Mouse (Mus musculus) forelimb bud, embryonic 11.5 days (tissue): ENCODE results near the gene Gm17402.

ENCODE experiments used
- DNase-seq: peaks from one replicate; pipeline ENCODE4 v3.0.0-alpha.2; 2012; ENCODE audit warnings: low read depth, low spot score

The Gm17402 gene

DNA sequence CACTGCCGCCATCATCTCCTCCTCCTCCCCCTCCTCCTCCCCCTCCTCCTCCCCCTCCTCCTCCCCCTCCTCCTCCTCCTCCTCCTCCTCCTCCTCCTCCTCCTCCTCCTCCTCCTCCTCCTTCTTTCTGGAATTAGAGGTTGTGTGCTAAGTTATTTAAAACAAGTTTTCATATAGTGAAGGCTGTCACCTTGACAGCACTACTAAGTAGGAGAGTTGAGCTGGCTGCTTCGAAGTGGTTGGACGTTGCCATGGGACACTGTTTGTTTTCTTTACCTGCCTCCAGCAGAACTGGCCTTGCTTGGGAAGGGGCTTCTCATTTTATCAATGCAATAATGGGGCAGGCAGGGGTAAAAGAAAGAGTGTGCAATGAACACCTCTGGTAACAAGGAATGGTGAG lies at the start of gene Gm17402:
TSS of gene Gm17402 (minus strand) at position 101 of the 400 bp plus-strand sequence.
- no peak for DNase-seq

DNA sequence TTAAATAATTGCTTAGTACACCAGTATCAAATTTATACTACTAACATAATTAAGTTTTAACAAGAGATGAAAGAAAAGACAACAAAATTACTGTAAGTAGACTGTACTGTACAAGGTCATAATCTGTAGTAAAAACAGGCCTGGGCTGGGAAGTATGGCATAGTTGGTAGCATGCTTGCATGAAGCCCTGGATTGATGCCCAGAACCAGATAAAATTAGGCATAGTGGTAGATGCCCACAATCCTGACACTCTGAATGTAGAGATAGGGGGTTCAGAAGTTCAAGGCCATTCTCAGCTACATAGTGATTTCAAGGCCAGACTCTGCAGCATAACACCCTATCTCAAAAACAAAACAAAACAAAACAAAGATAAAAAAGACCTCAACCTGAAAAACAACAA lies 3.3 kb upstream of the Gm17402 start:
- no peak for DNase-seq

DNA sequence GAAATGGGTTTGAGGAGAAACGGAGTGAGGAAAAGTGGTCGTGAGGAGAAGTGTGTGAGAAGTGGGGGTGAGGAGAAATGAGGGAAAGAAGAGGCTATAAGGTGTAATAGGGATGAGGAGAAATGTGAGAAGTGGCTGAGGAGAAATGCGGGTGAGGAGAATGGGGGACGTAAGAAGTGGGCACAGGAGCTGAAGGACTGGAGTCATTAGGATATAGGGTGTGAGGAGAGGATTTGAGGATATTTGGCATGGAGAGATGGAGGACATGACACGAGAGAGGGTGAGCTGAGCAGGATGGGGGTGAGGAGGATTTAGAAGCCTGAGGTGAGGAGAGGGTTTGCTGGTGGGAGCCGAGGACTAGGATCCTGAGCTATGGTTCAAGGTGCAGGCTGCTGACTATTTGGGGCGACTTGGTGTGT lies 594 bp downstream of the Gm17402 start:
- DNase-seq: no peak

DNA sequence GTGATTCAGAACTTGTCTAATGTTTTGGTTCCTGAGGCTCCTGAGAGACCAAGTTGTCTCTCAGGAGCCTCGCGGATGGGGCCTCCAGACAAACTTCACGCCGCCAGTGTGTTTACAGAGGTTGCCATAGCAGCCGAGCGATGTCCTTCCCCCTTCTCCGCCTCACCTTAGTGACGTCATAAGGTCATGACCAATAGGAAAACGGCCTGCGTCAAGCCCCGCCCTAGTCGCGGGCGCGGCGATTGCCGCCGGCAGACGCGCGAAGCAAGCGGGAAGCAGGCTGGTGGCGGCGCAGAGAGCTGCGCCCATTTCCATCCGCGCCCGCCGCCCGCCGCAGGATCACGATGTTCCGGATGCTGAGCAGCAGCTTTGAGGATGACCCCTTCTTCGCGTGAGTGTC lies 1.1 kb downstream of the Gm17402 start, which contains the start of gene Mlf1:
TSS of gene Mlf1 (plus strand) at position 226 of the 400 bp plus-strand sequence.
- peak; percentile 97 for DNase-seq

DNA sequence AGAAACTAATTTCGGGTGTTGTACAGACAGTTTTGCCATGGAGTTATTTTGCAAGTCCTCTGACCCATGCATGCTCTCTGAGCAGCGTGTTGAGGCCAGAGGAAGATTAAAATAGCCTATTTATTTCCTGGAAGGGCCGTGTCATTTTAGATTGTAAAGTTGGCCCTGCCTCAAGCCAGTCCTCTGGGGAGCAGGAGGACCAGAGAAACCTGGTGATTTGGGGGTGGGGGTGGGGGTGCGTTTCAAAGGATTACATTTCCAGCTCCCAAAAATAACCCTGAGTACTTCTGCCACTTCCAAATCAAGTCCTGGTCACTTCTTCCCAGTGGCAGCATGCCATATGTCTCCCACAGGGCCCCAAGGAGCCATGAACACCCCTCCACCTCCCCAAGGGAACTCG lies 2.2 kb downstream of the Gm17402 start:
- no peak for DNase-seq

DNA sequence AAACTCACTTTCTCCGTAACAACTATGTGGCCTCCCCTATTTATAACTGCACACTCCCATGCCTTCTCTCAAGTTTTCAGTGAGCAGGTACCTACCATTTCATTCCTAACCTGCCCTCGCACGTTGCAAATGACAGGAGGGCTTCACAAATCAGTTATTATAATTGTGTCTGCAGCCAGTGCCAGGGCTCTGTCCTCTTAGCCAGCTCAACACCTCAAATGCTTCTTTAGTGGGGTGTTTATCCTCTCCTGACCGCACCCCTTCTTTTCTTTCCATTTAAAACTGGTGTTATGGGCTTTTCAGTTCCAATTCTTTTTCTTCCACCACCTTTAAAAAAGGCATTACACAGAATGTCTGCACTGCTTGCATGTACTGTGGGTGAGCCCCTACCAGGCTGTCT lies 2.8 kb downstream of the Gm17402 start:
- no peak for DNase-seq

DNA sequence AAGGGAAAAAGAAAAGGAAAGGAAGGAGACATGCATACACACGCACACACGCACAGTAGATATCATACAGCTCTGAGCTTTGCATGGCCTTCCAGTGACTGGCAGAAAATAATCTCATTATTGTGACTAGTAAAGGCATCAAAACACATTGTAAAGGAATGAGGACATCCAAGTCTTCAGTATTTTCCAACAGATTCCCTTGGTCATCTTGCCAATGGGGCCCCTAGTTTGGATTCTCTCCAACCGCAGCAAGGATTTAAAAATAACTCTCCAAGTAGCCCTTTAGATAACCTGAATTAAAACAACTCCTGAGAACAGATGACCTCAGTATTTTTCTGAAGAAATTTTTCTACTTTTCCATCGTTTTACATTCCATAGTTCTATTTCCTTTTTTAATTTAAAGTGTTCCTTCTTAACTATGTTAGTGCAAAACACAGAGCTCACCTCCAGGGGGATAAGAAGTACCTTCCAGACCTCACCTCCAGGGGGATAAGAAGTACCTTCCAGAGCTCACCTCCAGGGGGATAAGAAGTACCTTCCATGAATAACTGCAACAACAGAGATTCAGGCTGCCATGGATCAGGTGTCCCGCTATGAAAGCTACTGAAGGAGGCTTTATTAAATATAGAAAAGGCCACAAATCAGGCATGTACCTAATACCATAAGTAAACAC lies 5.4 kb downstream of the Gm17402 start:
- DNase-seq: no peak

DNA sequence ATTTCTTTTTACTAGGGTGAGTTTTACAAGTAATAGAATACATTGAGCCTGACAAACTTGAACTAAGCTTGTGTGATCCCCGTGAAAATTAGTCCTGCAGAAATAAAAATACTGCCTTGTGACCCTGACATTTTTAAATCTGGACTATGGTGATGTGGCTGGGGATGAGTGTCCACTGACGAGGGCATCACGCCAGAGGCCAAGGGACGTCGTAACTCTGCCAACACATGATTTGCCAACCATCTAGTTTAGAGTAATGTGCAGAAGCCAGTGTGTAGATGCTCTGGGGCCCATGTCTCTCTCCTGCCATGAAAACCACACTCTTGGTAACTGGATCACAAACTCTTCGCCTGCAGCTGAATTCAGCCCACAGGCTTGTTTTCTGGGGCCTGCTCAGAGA lies 7.5 kb downstream of the Gm17402 start:
- no peak for DNase-seq

DNA sequence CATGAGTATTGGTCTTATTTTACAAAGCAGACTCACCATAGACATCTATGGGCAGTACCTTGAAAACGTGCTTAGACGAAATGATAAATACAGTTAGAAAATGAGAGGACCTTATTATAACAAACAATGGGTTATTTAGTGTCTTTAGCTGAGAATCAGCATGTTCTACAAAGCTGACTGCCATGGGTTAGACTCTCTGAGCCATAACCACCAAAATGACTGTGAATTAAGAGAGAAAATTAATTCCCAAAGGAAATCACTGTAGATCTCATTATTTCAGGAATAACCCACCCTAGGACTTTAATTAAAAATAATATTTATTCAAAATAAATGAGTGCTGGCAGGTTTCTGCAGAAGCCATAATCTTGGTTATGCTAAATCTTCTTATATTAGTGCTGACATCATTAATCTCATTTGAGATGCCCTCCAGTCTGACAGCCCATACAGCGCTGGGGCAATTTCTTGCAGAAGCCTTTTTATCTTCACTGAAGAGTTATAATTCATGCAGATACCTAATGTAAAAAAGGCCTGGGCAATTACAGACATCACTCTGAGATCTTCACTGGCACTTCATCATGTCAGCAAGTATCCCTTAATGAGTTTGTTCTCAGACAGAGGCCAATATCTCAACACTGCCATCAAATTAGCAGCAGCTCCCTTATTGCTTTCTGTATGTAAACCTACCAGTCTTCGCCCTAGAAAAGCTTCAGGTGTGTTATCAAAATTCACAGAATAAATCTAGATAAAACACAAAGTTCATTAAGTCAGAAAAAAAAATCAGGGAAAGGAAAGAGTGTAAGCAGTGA lies 8.7 kb downstream of the Gm17402 start:
- DNase-seq: no peak

DNA sequence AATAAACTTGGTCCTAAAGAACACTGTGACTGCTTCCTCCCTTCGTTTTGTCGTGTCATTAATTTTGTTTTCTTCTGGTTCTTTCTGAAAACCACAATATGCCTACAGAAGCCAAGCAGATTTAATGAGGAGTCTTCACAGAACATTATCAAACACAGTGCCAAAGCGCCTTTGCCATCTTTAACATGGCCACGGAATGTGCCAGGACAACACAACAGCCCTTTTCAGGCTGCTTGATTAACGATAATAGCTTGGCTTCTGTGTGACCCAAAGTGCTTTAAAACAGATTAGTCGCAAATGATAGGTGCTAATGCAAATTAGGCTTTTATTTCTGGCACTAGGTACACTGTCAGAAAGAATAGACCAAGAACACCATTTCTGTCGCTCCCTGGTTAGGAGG lies 16.6 kb downstream of the Gm17402 start:
- DNase-seq: no peak

DNA sequence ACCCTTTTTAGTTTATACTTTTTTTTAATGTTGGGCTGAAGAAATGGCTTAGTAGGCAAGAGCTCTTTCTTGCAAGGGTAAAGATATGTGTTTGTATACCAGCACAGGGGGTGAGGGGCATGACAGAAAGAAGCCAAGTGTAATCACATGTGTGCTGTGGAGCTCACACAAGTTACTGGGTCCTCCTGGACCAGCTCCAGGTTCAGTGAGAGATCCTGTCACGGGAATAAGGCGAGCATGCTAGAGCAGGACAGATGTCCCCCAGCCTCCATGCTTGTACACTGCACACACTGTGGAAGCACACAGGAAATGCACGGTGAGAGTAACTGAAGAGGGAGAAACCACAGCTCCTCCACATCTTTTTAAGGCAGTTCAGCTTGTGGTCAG lies 22.2 kb downstream of the Gm17402 start:
- DNase-seq: no peak

DNA sequence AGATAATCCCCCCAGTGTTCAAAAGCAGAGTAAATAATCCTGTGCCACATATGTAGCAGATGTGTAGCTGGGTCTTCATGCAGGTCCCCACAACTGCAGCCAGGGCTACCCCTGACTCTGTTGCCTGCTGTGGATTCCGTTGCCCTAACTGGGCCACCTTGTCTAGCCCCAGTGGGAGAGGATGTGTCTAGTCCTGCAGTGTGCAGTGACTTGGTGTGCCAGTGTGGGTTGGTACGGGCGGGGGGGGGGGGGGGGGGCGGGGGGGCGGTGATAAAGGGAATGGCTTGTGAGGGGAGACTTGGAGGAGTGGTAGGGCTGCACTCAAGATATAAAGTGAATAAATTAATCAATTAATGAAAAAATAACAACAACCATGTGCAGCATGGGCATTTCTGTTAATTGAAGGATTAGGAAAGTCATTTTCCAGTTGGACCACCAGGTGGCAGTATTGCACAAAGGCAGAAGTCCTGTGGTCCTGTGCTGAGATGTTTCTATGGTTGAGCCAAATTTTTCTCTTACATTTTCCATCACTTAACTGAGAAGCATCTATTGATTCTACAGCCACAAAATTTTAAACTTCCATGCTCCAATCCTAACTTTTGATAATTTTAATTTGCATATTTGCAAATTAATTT lies 22.7 kb downstream of the Gm17402 start:
- peak; percentile 65 for DNase-seq

DNA sequence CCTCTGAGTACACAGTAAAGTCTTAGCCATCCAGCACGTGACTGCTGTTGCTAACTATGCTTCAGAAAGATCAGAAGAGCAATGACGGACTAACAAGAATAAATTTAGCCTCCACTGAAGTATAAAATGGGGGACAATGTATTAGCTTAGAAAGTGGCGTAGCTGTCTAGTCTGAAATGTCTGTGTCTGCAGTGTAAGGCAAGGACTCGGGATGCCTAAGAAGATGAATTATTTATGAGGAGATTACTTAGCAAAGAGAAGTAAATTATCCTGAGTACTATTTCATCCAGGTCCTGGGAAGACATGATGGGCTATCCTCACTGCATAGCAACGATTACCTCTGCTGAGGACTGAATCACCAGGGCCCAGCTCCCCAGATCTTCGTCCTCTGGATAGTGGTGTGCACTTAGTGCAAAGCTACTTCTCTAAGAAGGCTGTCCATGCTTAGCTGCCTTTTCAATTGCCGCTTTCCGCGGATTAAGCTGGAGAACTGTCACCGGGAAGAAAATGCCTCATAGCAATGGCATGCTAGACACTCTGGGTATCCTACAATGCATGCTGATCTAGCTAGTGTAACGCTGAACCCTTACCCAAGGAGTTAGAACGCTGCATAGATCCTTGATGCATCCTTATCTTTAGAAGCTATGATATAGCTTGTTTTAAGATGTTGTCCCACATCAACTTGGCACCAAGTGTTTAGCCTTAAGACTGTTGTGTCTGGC lies 23.4 kb downstream of the Gm17402 start:
- no peak for DNase-seq

DNA sequence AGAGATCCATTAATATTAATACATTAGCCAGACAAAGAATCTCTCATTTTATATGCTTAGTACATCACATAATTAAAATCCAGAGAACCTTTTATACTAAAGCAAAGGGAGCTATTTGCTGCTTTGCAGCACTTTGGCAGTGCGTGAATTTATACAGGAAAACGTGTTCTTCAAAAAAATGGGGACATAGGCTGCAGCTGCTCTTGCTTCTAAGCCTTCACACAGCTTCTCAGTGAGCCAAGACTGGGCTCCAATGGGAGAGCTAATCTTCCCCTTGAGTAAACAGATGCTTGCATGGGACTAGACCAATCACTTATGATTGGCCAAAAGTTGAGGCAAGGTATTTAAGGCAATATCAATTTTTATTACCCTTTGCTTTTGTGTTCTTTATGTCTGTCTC lies 28.3 kb downstream of the Gm17402 start:
- DNase-seq: no peak

DNA sequence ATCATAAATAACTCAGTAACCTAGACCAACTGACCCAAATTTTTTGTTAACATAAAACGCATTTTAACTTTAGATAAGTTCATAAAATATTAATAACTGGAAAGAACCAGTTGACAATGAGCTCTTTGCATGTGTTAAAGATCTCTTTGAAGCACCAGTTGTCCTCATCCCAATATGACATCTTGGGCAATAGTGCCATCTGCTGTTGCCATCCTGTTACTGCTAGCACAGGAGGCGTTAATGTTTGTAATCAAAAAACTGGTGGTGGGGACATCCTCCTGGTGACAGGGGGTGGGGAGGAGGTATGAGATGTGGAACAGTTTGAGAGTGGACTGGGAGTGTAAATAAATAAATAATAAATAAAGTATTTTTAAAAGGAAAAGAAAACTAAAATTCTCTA lies 30.4 kb downstream of the Gm17402 start:
- DNase-seq: peak; percentile 64

DNA sequence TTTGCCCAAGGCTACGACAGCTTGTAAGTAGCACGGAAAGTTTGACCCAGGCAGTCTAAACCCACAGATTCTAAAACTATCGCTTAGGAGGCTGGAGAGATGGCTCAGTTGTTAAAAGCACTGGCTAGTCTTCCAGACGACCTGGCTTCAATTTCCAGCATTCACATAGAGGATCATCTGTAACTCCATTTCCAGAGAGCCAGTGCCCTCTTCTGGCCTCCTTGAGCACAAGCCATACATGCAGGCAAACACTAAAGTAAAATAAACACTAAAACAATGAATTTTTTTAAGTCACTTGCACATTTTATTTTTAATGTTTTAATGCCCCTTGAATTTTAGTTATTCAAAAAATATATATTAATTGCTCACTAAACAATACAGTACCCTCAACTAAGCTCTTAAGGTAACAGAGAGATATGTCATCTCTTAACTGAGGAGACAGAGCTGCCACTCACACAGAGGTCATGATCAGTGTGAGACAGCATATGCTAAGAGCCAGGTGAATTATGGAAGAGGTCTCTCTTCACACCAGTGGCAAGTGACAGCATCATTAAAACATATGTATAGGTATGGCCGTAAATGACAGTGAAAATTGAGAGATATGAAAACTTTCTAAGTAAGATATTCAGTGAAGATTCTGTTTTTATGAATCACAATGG lies 31.8 kb downstream of the Gm17402 start:
- peak; percentile 50 for DNase-seq

DNA sequence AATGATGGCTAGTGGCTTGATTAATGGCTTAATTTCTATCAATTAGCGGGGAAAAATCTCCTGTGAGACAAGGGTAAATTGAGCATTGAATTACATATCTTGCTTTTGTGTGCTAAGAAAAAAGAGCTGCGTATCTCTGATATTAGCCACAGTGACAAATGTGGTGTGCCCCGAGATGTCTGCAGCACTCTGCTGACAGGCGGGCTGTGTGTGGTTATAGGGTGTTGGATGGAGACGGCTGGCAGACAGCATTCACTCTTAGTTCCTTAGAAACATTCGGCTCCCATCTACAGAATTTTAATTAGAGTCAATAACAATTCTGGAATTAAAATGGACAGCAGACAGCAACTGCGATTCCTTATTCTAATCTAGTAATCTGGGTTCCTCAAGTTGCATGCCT lies 34.0 kb downstream of the Gm17402 start:
- no peak for DNase-seq

DNA sequence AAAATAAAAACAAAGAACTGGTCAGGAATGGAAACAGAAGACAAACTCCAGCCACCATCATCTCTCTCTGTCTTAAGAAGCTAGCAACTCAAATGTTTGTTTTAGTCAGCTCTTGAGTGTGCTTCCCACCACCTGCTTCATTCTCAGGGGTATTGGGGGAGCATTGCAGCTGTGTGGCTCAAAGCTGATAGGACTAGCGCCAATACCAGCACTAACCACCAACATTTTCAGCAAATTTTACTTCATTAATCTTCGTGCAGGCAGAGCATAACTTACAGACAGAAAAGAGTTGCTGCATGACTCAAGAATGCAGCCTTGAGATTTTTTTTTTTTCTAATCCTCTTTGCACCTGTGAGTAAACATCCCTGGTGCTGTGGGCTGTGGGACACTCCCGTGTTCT lies 35.4 kb downstream of the Gm17402 start:
- DNase-seq: no peak

DNA sequence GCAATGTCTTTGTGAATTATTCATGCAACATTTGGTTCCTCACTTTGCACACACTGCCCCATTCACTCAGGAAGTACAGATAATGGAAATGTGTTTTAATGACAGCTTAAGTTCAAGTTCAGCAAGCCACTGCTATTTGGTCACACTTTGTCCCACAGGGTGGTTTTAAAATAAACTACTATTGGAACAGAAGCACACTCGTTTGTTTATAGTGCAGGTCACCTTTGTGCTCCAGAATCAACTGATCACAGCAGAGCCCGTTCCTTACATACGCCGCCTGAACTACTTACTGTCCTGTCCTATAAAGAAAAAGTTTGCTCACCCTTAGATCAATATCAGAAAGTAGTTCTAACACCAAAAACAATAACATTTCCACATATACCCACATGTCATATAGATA lies 52.5 kb downstream of the Gm17402 start:
- DNase-seq: no peak
